Mouse (Mus musculus) urinary bladder, postnatal 4 days (tissue): Measurements from ENCODE around the gene Aagab.
A peak's percentile ranks its signal among the peaks of the same experiment; 100 is the strongest.

ENCODE experiments used
- DNase-seq, 2 experiments: peaks; one replicate each; pipeline ENCODE4 v3.0.0; 2021 to 2022; ENCODE audit warnings: low spot score in 2 of 2

Aagab gene

DNA sequence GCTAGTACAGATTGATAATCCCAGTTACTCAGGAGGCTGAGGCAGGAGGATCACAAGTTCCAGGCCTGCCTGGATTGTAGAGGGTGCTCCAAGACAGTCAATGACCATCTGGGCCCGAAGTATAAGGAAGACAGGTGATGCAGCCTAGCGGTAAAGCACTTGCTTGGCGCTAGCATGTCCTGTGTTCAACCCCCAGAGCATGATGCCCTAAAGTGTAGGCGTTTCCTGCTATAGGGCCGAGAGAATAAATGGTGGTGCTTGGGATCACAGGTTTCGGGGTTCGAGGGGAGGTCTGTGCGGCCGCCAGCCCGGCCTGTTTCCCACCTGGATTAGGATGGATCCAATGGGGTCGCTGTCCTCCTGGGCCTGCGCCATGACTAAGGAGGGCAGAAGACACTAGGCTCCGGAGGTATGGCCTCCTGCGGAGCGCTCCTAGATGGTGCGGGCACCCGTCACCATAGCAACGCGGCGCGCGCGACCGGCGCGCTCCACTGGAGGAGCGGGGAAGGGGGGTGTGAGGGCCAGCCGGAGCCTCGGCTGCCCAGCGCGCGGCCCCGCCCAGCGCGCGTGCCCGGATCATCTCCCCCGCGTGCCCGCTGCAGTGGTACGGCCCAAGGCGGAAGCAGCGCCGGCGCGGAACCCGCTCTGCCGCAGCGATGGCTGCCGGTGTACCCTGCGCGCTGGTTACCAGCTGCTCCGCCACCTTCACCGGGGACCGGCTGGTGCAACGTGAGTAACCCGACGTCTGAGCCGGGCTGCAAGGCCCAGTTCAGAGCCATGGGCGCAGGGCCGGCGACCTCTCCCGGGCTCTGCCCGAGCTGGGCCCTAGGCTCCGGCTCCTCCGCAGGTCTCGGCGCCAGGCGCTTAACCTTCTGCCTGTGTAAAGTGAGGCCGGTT, at the start of gene Aagab, which contains the start of gene Iqch:
TSS of gene Aagab (plus strand) at position 618 of the 897 bp plus-strand sequence.
TSS of gene Iqch (minus strand) at position 451 of the 897 bp plus-strand sequence.
- DNase-seq = peak; percentile 94 to 95

- DNase-seq = no peak
Observed at GRCm38 (mm10) chr9:63553628-63554027, 48.8 kb upstream of the Aagab start.

DNA sequence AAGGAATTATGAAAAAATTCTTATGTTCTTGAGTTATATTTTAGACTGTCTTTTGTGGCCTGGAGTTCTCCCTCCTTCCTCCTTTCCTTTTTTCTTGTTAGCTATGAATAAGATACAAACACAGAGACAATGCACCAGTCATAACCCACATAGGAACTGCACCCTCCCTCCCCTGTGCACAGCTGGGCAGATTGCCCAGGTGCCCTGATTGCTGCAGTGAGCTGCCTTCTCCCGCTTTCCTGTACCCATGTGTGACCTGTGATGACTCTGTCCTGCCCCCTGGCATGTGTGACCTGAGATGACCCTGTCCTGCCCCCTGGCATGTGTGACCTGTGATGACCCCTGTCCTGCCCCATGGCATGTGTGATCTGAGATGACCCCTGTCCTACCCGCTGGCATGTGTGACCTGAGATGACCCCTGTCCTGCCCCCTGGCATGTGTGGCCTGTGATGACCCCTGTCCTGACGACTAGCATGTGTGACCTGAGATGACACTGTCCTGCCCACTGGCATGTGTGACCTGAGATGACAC, 46.9 kb upstream of the Aagab start:
- DNase-seq = no peak

- DNase-seq = no peak
Observed at GRCm38 (mm10) chr9:63556316-63556715, 46.1 kb upstream of the Aagab start.

DNA sequence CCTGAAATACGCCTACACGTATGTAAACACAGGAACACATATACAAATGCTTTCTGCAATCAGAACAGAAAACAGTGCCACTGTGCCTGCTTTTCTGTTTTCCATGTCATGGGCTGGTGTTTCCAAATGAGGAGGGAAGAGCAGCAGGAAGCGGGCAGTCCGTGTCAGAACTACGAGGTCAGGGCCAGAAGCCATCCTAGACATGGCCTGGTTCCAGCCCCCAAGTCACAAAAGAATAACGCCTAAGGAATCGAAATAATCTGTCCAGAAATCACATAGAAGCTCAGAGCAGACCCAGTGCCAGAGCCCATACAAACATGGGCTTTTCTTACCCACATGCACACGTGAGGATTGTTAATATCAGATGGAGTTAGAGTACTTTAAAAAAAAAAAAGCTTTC, 45.5 kb upstream of the Aagab start:
- DNase-seq = no peak

- no peak for DNase-seq
Observed at GRCm38 (mm10) chr9:63561931-63562330, 40.5 kb upstream of the Aagab start.

DNA sequence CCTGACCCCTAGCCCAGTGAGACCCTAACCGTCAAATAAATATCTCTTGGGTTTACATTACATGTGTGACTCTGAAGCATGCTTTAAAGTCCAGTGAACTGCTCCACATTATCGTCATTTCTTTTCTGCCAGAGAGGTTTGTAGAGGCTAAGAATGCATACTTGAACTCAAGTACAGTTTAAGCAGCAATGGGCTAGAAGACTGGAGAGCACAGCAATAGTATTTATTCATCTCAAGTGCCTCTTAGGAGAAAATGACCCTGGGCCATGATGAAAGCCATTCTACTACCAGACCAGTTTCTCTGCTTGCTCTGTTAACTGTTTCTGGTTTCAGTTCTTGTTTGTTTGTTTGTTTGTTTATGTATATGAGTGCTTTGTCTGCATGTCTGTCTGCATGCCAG, 39.0 kb upstream of the Aagab start:
- DNase-seq = no peak

GRCm38 (mm10) chr9:63568314-63568713, 34.1 kb upstream of the Aagab start:
- DNase-seq = no peak

DNA sequence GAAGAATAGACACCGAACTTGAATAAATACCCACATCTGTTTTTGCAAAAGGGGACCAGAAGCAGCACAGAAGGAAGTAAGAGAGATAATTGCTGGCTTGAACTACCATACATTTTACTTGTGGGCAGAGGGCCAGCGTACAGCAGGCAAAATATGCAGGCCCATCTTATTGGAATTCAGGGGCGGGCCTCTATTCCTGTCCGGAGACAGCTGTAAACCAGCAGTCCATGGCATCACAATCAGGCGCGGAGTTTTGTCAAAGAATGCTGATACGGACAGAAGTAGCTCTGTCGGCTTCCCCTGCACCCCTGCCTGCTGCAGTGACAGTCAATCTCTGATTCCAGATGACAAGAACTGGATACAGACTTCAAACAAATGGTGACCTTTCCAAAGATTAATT, 33.7 kb upstream of the Aagab start:
- DNase-seq = no peak

DNA sequence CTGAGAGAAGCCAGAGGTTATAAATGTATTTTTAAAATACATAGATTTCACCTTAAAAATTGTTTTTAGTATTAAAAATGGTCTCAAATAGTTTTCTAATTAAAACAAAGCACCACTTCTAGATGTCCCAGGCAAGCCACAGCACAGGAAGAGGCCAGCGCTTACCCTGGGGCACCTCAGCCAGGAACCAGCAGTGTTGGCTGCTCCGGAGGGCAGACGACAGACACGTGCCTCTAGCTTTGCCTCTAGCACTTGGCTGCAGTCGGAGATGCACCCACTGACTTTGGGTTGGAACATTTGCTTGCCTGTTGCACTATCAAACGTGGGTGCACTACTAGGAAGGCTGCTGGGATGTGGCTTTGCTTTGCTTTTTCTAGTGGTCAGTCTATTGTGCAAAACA, 30.6 kb upstream of the Aagab start:
- DNase-seq = no peak

DNA sequence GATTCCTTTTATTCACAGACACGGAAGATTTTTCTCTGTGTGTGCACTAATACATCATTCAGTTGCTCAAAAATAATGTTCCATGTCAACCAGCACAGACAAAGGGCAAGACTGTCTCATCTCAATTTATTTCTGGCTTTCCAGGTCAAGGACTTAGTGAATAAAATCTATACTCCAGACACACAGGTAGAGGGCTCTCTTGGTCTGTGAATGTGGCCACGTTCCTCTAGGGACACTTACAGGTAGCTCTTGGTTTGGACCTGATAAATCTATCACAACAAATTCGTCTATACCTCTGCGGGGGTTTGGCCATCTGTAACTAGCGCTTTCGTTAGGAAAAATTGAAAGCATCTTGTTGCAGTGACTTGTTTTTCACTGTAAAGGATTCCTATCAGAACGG, 29.6 kb upstream of the Aagab start:
- DNase-seq = no peak

DNA sequence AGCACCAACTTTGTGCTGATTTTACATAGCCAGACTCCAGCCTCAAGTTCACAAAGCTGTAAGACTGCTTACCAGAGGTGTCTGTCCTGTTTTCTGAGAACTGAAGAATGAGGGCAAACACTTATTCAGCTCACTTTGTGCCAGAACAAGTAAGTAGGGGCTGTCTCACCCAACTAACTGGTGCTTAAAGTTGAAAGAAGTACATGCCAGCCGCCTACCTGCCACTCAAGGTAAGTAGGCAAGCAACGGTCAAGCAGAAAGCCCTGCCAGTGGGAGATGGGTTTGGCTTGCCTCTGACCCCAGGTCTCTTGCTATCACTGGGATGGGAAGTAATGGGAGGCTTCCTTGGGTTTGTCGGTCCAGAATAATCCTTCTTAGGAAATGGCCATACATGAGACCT, 25.0 kb upstream of the Aagab start:
- DNase-seq = no peak

- DNase-seq = no peak
Observed at GRCm38 (mm10) chr9:63579644-63580043, 22.8 kb upstream of the Aagab start.

DNA sequence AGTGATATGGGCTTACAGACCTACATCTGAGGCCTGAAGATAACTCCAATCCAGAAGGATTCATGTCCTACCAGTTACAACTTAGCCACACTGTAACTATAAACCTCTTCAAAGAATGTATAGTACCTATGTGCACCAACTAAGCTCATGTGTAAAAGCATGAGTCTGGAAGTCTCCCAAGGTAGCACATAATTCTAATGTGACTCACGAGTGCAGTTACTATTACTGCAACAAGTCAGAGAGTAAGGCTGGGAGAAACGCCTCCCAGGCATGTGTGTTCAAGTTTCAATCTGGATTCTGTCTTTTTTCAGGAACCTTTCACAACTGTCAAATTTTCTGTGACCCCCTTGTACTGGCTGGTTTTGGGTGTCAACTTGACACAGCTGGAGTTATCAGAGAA, 22.4 kb upstream of the Aagab start:
- DNase-seq = no peak

DNA sequence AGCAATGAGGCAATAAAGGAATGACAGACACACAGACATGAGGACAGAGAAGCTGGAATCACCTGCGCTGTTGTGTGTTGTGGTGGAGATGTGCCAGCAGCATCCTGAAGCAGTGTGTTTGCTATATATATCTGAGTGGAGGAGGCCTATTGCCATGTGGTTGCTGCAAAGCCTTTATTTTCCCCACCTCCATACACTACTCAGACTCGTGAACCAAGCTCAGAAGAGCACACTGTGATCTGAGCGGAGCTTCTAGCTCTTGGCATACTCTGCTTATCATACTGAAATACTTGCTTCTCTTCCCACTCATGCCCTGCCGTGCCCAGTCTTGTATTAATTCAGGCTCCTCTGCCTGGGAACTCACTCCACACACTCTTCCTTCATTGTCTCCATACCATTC, 20.7 kb upstream of the Aagab start:
- no peak for DNase-seq

- no peak for DNase-seq
Observed at GRCm38 (mm10) chr9:63585251-63585650, 17.2 kb upstream of the Aagab start.

DNA sequence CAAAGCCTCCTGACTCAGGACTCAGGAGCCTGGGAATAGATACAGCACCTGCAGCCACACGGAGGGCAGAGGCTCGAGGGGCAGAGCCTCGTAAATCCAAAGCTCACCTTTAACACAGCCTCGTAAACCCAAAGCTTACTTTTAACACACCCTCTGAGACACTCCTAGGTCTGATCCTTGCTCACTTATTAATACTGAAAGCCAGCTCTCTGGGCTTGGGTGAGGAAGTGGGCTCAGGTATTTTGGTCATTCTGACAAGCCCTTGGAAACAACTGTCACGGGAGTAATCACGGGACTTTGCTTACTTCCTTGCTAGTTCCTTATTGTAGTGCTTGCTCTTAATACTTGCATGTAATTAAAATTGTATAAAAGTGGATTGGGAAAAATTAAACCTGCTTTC, 13.3 kb upstream of the Aagab start:
- no peak for DNase-seq

- no peak for DNase-seq
Observed at GRCm38 (mm10) chr9:63590592-63590991, 11.9 kb upstream of the Aagab start.

GRCm38 (mm10) chr9:63591661-63592256, 10.7 kb upstream of the Aagab start:
- no peak for DNase-seq

DNA sequence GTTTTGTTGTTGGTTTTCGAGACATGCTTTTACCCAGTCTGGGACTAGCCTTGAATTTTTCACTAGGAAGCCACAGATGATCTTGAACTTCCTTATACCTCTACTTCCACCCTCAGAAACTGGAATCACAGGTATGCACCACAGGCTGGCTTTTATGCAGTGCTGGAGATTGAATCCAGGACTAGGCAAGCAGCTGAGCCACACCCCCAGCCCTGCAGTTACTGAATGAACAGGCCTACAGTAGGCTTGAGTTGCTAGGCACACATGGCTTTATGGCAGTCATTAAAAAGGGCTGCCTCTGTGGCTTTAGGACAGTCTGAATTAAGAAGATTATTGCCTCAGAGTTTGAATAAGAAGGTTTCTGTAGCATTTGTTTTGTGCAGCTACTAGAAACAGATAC, 7.4 kb upstream of the Aagab start:
- no peak for DNase-seq

- no peak for DNase-seq
Observed at GRCm38 (mm10) chr9:63595652-63596051, 6.8 kb upstream of the Aagab start.

DNA sequence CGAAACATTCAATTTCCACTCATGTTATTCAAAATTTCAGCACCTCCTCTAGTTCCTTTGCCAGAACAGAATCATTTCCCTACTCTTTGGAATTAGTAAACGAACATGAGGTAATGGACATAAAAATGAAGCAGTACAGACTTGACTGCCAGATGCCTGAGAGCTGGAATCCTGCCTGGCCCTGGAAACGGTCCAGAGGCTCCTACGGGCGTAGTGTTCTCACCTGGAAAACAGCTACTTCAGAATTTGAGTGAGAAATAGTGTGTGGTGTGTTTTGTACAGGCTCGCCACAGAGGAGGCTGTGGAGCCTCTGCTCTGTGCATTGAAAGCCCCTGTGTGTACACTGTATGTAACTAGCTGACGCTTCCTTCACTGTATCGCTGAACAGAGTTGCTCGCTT, 5.8 kb upstream of the Aagab start:
- DNase-seq = no peak

DNA sequence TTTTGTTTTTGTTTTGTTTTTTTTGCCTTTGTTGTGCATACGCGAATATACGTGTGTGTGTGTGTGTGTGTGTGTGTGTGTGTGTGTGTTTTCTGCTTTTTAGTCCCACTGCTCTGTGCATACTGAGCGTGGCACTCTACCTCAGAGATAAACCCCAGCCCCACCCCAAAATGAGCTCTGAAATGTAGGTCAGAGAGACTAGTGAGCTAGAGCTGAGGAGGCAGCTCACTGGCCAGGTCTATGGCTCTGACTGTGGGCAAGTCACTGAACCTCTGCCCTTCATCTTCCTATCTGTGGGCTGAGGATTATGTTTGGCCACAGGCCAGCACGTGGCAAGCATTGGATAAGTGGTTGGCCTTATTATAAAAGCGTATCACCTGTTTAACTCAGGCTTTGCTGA, 1.4 kb downstream of the Aagab start:
- no peak for DNase-seq
